Mouse (Mus musculus) hindbrain, postnatal 0 days (tissue): ENCODE results near the gene Olfr437. TPM values are rescaled to one million over a fixed set of nuclear protein-coding genes. Genes with fewer than 3 reads are reported as not detected.
"Not testable (repeated sequence)": the region's sequence is repeated elsewhere in the genome, so short reads cannot be mapped to it uniquely, and the experiment has no call there.

Experiments used
- ATAC-seq: fragments of 200-750 bp; cut with Nextera tagmentation; 2 replicates; pipeline ENCODE4 v1.8.0; 2017; ENCODE audit warnings: mild to moderate bottlenecking, moderate TSS enrichment, moderate library complexity
- DNase-seq: peaks from one replicate; pipeline ENCODE4 v3.0.0-alpha.2; 2015; ENCODE audit warnings: low spot score
- H3K27ac ChIP-seq: fragments of 300-500 bp; sonication (generic); 2 replicates; pipeline ENCODE4 v1.5.1; 2014; ENCODE audit warnings: mild to moderate bottlenecking
- H3K27me3 ChIP-seq: fragments of 300-500 bp; sonication (generic); 2 replicates; pipeline ENCODE4 v1.6.1; 2014; ENCODE audit warnings: low read length, mixed read lengths; ENCODE audit not compliant: insufficient read depth
- H3K36me3 ChIP-seq: fragments of 300-500 bp; sonication (generic); 2 replicates; pipeline ENCODE4 v1.6.1; 2014; ENCODE audit warnings: low read length, mixed read lengths; ENCODE audit not compliant: insufficient read depth
- H3K4me1 ChIP-seq: fragments of 300-500 bp; sonication (generic); 2 replicates; pipeline ENCODE4 v1.6.1; 2014; ENCODE audit warnings: antibody characterized with exemption, low read length, mixed read lengths; ENCODE audit not compliant: insufficient read depth
- H3K4me2 ChIP-seq: fragments of 300-500 bp; sonication (generic); 2 replicates; pipeline ENCODE4 v1.6.1; 2014; ENCODE audit warnings: low read depth, mild to moderate bottlenecking, low read length, moderate library complexity, mixed read lengths
- H3K4me3 ChIP-seq: fragments of 300-500 bp; sonication (generic); 2 replicates; pipeline ENCODE4 v1.5.1; 2014; ENCODE audit warnings: low read length
- H3K9ac ChIP-seq: fragments of 300-500 bp; sonication (generic); replicated peaks from 2 replicates; pipeline ENCODE4 v1.6.1; 2014; ENCODE audit warnings: mild to moderate bottlenecking, low read length, moderate library complexity, mixed read lengths
- H3K9me3 ChIP-seq: fragments of 300-500 bp; sonication (generic); 2 replicates; pipeline ENCODE4 v1.6.1; 2016; ENCODE audit warnings: low read length, mixed read lengths
- CTCF ChIP-seq: IDR thresholded peaks from 2 replicates; pipeline ENCODE4 v1.5.1; 2016; ENCODE audit warnings: antibody characterized with exemption, control low read depth, low read depth
- WGBS: fragments of 180-500 bp; shearing (Covaris S2); extraction: QIAGEN DNeasy Blood & Tissue Kit; methylation state at CpG from one replicate; pipeline ENCODE4 v1.1.7; 2014; 5-methylcytosine and 5-hydroxymethylcytosine counted together
- polyA plus RNA-seq: library from polyadenylated mRNA; unstranded; fragments of >200 nt; fragmentation: Nextera tagmentation; extraction: Ambion mirVana; gene quantifications from 2 replicates; pipeline ENCODE4 v1.2.1, GENCODE M21; 2015
- total RNA-seq: library from RNA; depleted of rRNA; stranded (reverse); fragments of >200 nt; gene quantifications from 2 replicates; pipeline ENCODE4 v1.2.3, GENCODE M21; 2014; rRNA removed

The Olfr437 gene
- total and polyA plus RNA-seq, 2 experiments from 2014 or later = not detected

DNA sequence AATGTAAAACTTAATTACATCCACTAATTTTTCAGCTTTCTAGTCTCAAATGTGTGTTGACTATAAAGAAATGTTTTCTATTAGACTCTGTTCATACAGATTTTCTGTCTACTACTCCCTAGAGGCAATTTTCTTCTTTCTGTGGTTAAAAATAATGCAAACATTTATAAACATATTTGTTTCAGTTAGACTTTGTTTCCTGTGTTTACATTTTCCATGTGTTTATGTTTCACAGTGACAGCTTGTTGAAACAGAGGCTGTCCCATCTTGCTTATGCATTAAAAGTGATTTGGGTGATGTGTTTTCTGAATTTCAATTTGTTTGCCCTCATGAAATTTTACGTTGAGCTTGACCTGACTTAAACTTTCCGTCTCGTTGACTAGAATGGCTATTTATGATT is 27.9 kb downstream of the Olfr437 start:
- no peaks in the 10 kb centered on the region for H3K36me3 ChIP-seq
- H3K9me3 ChIP-seq = no peaks in the 10 kb centered on the region
- no peak overlapping the region for H3K27ac ChIP-seq
- H3K4me1 ChIP-seq = no peaks in the 10 kb centered on the region
- no peak overlapping the region for H3K4me2 ChIP-seq
- H3K9ac ChIP-seq = no peak overlapping the region
- WGBS = 85% methylated on average over 3 of the region's 3 CpGs
- ATAC-seq (no peak), DNase-seq (no peak)
- no peaks in the 10 kb centered on the region for H3K27me3 ChIP-seq
- no peak overlapping the region for H3K4me3 ChIP-seq
- TF ChIP-seq CTCF = no peak

DNA sequence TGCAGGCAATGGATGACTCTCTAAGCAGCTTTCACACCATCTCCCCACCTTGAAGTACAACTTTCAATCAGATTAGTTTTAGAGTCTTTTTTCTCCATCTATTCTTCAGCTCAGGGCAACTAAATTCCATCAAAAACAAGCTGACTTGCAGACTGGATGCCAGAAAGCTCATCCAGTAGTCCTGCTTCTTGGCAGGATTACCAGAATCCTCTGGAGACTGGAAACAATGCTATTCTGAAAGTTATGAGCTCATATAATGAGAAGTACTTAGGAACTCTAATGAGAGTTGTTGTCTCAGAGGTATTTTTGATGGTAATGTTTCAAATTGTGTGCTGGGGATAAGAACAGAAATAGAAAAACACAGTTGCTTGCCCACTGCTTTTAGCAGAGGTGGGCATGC is 33.7 kb downstream of the Olfr437 start, which contains the start of gene Olfr435:
TSS of gene Olfr435 (plus strand) at position 366 of the 400 bp plus-strand sequence.
- TF ChIP-seq CTCF = no peak
- Histone ChIP-seq H3K4me3 (no peak within 1 kb of the TSS), H3K27me3 (no peaks in the 10 kb centered on the region), H3K4me1 (no peaks in the 10 kb centered on the region), H3K36me3 (no peaks in the 10 kb centered on the region), H3K4me2 (no peak within 1 kb of the TSS), H3K9ac (no peak within 1 kb of the TSS), H3K9me3 (no peaks in the 10 kb centered on the region), H3K27ac (no peak within 1 kb of the TSS)
- DNase-seq = peak; percentile 12
- no peak for ATAC-seq

DNA sequence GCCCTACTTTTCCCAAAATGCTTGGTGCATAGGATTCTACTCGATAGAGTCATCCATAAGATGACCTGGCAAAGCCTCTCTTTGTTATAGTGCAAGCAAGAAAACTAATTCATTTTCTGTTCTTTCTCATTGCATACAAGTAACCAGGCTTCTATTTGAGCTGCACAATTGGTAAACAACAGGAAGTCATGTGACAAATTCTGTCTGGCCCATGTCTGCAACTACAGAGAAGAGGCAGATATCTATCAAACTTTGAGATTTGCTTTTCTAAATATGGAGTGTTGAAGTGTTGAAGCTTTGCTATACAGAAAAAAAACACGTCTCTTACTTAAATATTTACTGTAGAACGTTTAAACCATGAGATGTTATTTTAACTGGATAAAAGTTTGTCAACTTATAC is 35.0 kb downstream of the Olfr437 start:
- no peak overlapping the region for H3K9ac ChIP-seq
- H3K4me3 ChIP-seq = no peak overlapping the region
- H3K36me3 ChIP-seq = no peaks in the 10 kb centered on the region
- no peak for DNase-seq
- H3K4me2 ChIP-seq = no peak overlapping the region
- 81% methylated on average over 3 of the region's 3 CpGs for WGBS
- no peak for ATAC-seq
- H3K27ac ChIP-seq = no peak overlapping the region
- no peak for TF ChIP-seq CTCF
- no peaks in the 10 kb centered on the region for H3K9me3 ChIP-seq
- no peaks in the 10 kb centered on the region for H3K4me1 ChIP-seq
- H3K27me3 ChIP-seq = no peaks in the 10 kb centered on the region

DNA sequence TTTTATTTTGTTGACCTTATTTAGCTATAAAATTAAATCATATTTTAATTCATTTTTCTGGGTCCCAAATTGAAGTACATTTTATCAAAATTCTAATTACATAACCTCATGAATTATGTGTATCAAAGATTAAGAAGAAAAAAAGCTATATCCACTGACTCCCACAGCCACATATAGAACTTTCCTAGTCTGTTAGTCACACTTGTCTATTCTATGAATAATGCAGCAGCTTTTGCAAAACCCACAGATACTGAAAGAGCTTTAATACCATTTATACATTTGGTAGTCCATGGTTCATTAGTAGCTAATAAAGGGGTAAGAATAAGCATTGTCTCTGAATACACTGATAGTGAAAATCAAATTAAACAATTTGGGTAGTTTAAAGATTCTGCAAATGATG is 39.7 kb downstream of the Olfr437 start:
- ATAC-seq (no peak), DNase-seq (no peak)
- no peak overlapping the region for H3K27ac ChIP-seq
- no peaks in the 10 kb centered on the region for H3K9me3 ChIP-seq
- no peak for TF ChIP-seq CTCF
- no peak overlapping the region for H3K4me3 ChIP-seq
- no peaks in the 10 kb centered on the region for H3K27me3 ChIP-seq
- no peak overlapping the region for H3K4me2 ChIP-seq
- no peak overlapping the region for H3K9ac ChIP-seq
- no peaks in the 10 kb centered on the region for H3K4me1 ChIP-seq
- no peaks in the 10 kb centered on the region for H3K36me3 ChIP-seq

DNA sequence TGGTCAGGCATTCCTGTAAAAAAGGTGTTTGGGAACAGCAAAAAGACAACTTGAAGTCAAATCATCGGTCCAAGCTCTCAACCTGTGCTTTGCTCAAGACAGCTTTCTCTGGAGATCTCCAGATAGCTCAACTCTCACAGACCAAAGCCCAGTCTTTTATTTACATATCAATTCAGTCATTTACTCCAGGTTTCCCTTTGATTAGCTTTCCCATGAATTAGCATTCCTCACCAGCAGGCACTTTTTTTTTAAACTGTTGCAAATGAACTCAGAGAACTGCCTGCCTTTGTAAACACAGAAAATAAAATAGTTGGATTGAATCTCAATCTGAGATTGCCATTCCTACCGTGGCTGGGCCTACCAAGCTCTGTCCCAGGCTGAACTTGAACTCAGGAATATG is 42.3 kb downstream of the Olfr437 start:
- no peak for DNase-seq

GRCm38 (mm10) chr6:43212873-43213272 is 49.8 kb downstream of the Olfr437 start, which contains the start of gene Olfr434:
Olfr434 (plus strand) TSS chr6:43213021.
- not testable (repeated sequence) for H3K9ac ChIP-seq, H3K9me3 ChIP-seq, H3K4me1 ChIP-seq, ATAC-seq, H3K27ac ChIP-seq, H3K27me3 ChIP-seq, H3K36me3 ChIP-seq, DNase-seq, H3K4me3 ChIP-seq, H3K4me2 ChIP-seq

More for the DNA sequence above, 42.3 kb downstream of the Olfr437 start:
- H3K27ac ChIP-seq = no peak overlapping the region
- H3K4me2 ChIP-seq = no peak overlapping the region
- H3K4me3 ChIP-seq = no peak overlapping the region
- H3K9ac ChIP-seq = no peak overlapping the region
- no peak for TF ChIP-seq CTCF
- ATAC-seq = no peak
- no peaks in the 10 kb centered on the region for H3K4me1 ChIP-seq
- no peaks in the 10 kb centered on the region for H3K36me3 ChIP-seq
- whole genome bisulfite sequencing = 40% methylated on average over 2 of the region's 2 CpGs
- no peaks in the 10 kb centered on the region for H3K27me3 ChIP-seq
- H3K9me3 ChIP-seq = no peaks in the 10 kb centered on the region

Other genes with a start within 250 kb of the Olfr437 start
- gene Olfr446, start 241.9 kb upstream of the Olfr437 start, total RNA-seq = not detected in 2 replicates
- not detected in 2 replicates for gene Olfr446, start 241.9 kb upstream of the Olfr437 start, polyA plus RNA-seq
- gene Olfr444, start 214.2 kb upstream of the Olfr437 start, total RNA-seq = not detected in 2 replicates
- gene Olfr444, start 214.2 kb upstream of the Olfr437 start, polyA plus RNA-seq = not detected in 2 replicates
- gene Olfr441, start 56.9 kb upstream of the Olfr437 start, total RNA-seq = not detected in 2 replicates
- gene Olfr441, start 56.9 kb upstream of the Olfr437 start, polyA plus RNA-seq = not detected in 2 replicates
- not detected in 2 replicates for gene Olfr237-ps1, start 16.7 kb upstream of the Olfr437 start, total RNA-seq
- gene Olfr237-ps1, start 16.7 kb upstream of the Olfr437 start, polyA plus RNA-seq = not detected in 2 replicates
- gene Olfr13, start 8.9 kb downstream of the Olfr437 start, total RNA-seq = 0.05 TPM in 1 of 2 replicates, not detected in the other
- not detected in 2 replicates for gene Olfr13, start 8.9 kb downstream of the Olfr437 start, polyA plus RNA-seq
- not detected in 2 replicates for gene Olfr435, start 33.9 kb downstream of the Olfr437 start, total RNA-seq
- gene Olfr435, start 33.9 kb downstream of the Olfr437 start, polyA plus RNA-seq = not detected in 2 replicates
- gene Olfr434, start 49.7 kb downstream of the Olfr437 start, total RNA-seq = not detected in 2 replicates
- not detected in 2 replicates for gene Olfr434, start 49.7 kb downstream of the Olfr437 start, polyA plus RNA-seq
- not detected in 2 replicates for gene Olfr47, start 68.2 kb downstream of the Olfr437 start, total RNA-seq
- gene Olfr47, start 68.2 kb downstream of the Olfr437 start, polyA plus RNA-seq = not detected in 2 replicates
- gene Arhgef5, start 102.3 kb downstream of the Olfr437 start, total RNA-seq = 4.9 and 6.2 TPM in 2 replicates
- gene Arhgef5, start 102.3 kb downstream of the Olfr437 start, polyA plus RNA-seq = 1.4 and 1.8 TPM in 2 replicates
- not detected in 2 replicates for gene Nobox, start 146.3 kb downstream of the Olfr437 start, total RNA-seq
- not detected in 2 replicates for gene Nobox, start 146.3 kb downstream of the Olfr437 start, polyA plus RNA-seq